Mouse (Mus musculus) embryonic facial prominence, embryonic 14.5 days (tissue): ENCODE measurements around the gene Inca1. TPM values are rescaled to one million over a fixed set of nuclear protein-coding genes. Genes with fewer than 3 reads are reported as not detected.
A peak's percentile ranks its signal among the peaks of the same experiment; 100 is the strongest.

Experiments used
- ATAC-seq: fragments of 200-750 bp; cut with Nextera tagmentation; 2 replicates; pipeline ENCODE4 v1.8.0; 2017; ENCODE audit warnings: low read depth, moderate number of reproducible peaks, moderate TSS enrichment
- DNase-seq: peaks from one replicate; pipeline ENCODE4 v3.0.0-alpha.2; 2015; ENCODE audit warnings: low spot score
- H3K27ac ChIP-seq: fragments of 300-500 bp; sonication (generic); replicated peaks from 2 replicates; pipeline ENCODE4 v1.5.1; 2014; ENCODE audit warnings: low read depth, mild to moderate bottlenecking, low read length, moderate library complexity
- H3K27me3 ChIP-seq: fragments of 300-500 bp; sonication (generic); replicated peaks from 2 replicates; pipeline ENCODE4 v1.6.1; 2014; ENCODE audit warnings: low read length; ENCODE audit not compliant: control insufficient read depth, insufficient read depth
- H3K36me3 ChIP-seq: fragments of 300-500 bp; sonication (generic); 2 replicates; pipeline ENCODE4 v1.6.1; 2014; ENCODE audit warnings: low read length, mixed read lengths; ENCODE audit not compliant: control insufficient read depth, insufficient read depth
- H3K4me1 ChIP-seq: fragments of 300-500 bp; sonication (generic); 2 replicates; pipeline ENCODE4 v1.6.1; 2014; ENCODE audit warnings: antibody characterized with exemption, low read length; ENCODE audit not compliant: control insufficient read depth, insufficient read depth
- H3K4me2 ChIP-seq: fragments of 300-500 bp; sonication (generic); 2 replicates; pipeline ENCODE4 v1.6.1; 2014; ENCODE audit warnings: low read depth, mild to moderate bottlenecking, low read length, moderate library complexity, mixed read lengths
- H3K4me3 ChIP-seq: fragments of 300-500 bp; sonication (generic); 2 replicates; pipeline ENCODE4 v1.5.1; 2014; ENCODE audit warnings: low read depth, mild to moderate bottlenecking, low read length
- H3K9ac ChIP-seq: fragments of 300-500 bp; sonication (generic); 2 replicates; pipeline ENCODE4 v1.6.1; 2014; ENCODE audit warnings: low read depth, mild to moderate bottlenecking, low read length, moderate library complexity, mixed read lengths
- H3K9me3 ChIP-seq: fragments of 300-500 bp; sonication (generic); 2 replicates; pipeline ENCODE4 v1.6.1; 2016; ENCODE audit warnings: low read length; ENCODE audit not compliant: control insufficient read depth
- WGBS: fragments of 180-500 bp; shearing (Covaris S2); extraction: QIAGEN DNeasy Blood & Tissue Kit; methylation state at CpG from one replicate; pipeline ENCODE4 v1.1.7; 2014; 5-methylcytosine and 5-hydroxymethylcytosine counted together
- polyA plus RNA-seq: library from polyadenylated mRNA; unstranded; fragments of >200 nt; fragmentation: Nextera tagmentation; extraction: Ambion mirVana; gene quantifications from 2 replicates; pipeline ENCODE4 v1.2.1, GENCODE M21; 2014

Inca1 gene
- polyA plus RNA-seq, 1 experiment from 2014 or later, result 1.1 TPM

GRCm38 (mm10) chr11:70681170-70681569, 18.8 kb downstream of the Inca1 start:
- Histone ChIP-seq H3K27me3 (no peaks in the 10 kb centered on the region), H3K36me3 (peaks cover 63% of the 10 kb centered on the region), H3K9ac (no peak overlapping the region), H3K4me2 (no peak overlapping the region), H3K4me1 (no peaks in the 10 kb centered on the region; the same call in 1 of the 2 replicates), H3K27ac (no peak overlapping the region), H3K9me3 (no peaks in the 10 kb centered on the region), H3K4me3 (no peak overlapping the region)
- no peak for ATAC-seq
- DNase-seq, result no peak
- 58% methylated on average over 12 of the region's 12 CpGs for WGBS

- Histone ChIP-seq H3K27ac (no peak overlapping the region), H3K27me3 (no peaks in the 10 kb centered on the region), H3K4me1 (no peaks in the 10 kb centered on the region; the same call in 1 of the 2 replicates), H3K9ac (no peak overlapping the region), H3K4me2 (no peak overlapping the region), H3K36me3 (peaks cover 72% of the 10 kb centered on the region), H3K9me3 (no peaks in the 10 kb centered on the region), H3K4me3 (no peak overlapping the region)
- no peak for ATAC-seq
- no peak for DNase-seq
- WGBS, result 94% methylated on average over 6 of the region's 8 CpGs
Measured at GRCm38 (mm10) chr11:70679894-70680293, 20.1 kb downstream of the Inca1 start.

- DNase-seq (no peak), ATAC-seq (no peak)
- 97% methylated on average over 8 of the region's 8 CpGs for WGBS
- Histone ChIP-seq H3K9ac (no peak overlapping the region), H3K4me3 (no peak overlapping the region), H3K9me3 (no peaks in the 10 kb centered on the region), H3K36me3 (peaks cover 74% of the 10 kb centered on the region), H3K27me3 (no peaks in the 10 kb centered on the region), H3K27ac (no peak overlapping the region), H3K4me2 (no peak overlapping the region), H3K4me1 (no peaks in the 10 kb centered on the region; the same call in 1 of the 2 replicates)
Measured at GRCm38 (mm10) chr11:70679361-70679760, 20.6 kb downstream of the Inca1 start.

GRCm38 (mm10) chr11:70678576-70678975, 21.4 kb downstream of the Inca1 start:
- Histone ChIP-seq H3K4me1 (no peaks in the 10 kb centered on the region; the same call in 1 of the 2 replicates), H3K27me3 (no peaks in the 10 kb centered on the region), H3K4me2 (no peak overlapping the region), H3K9me3 (no peaks in the 10 kb centered on the region), H3K9ac (no peak overlapping the region), H3K36me3 (peaks cover 74% of the 10 kb centered on the region), H3K4me3 (no peak overlapping the region), H3K27ac (no peak overlapping the region)
- DNase-seq (no peak), ATAC-seq (no peak)
- WGBS, result 48% methylated on average over 2 of the region's 2 CpGs

- Histone ChIP-seq H3K4me1 (no peaks in the 10 kb centered on the region; the same call in 1 of the 2 replicates), H3K36me3 (peaks cover 72% of the 10 kb centered on the region), H3K9me3 (no peaks in the 10 kb centered on the region), H3K9ac (no peak overlapping the region), H3K4me2 (no peak overlapping the region), H3K27ac (no peak overlapping the region), H3K27me3 (no peaks in the 10 kb centered on the region), H3K4me3 (no peak overlapping the region)
- DNase-seq (no peak), ATAC-seq (no peak)
- 83% methylated on average over 9 of the region's 9 CpGs for WGBS
Measured at GRCm38 (mm10) chr11:70678092-70678491, 21.9 kb downstream of the Inca1 start.

- Histone ChIP-seq H3K4me3 (no peak overlapping the region), H3K4me1 (0 out of 2 replicates have a peak, but pooled peaks cover 4% of the 10 kb centered on the region), H3K27me3 (no peaks in the 10 kb centered on the region), H3K27ac (no peak overlapping the region), H3K9ac (no peak overlapping the region), H3K4me2 (no peak overlapping the region), H3K9me3 (no peaks in the 10 kb centered on the region), H3K36me3 (peaks cover 46% of the 10 kb centered on the region)
- 70% methylated on average over 11 of the region's 11 CpGs for whole genome bisulfite sequencing
- no peak for ATAC-seq
- no peak for DNase-seq
Measured at GRCm38 (mm10) chr11:70674501-70674900, 25.5 kb downstream of the Inca1 start.

- Histone ChIP-seq H3K27ac (no peak overlapping the region), H3K4me3 (no peak overlapping the region), H3K27me3 (no peaks in the 10 kb centered on the region), H3K9ac (no peak overlapping the region), H3K9me3 (no peaks in the 10 kb centered on the region), H3K4me1 (0 out of 2 replicates have a peak, but pooled peaks cover 4% of the 10 kb centered on the region), H3K4me2 (no peak overlapping the region), H3K36me3 (peaks cover 42% of the 10 kb centered on the region)
- DNase-seq (no peak), ATAC-seq (no peak)
- 69% methylated on average over 6 of the region's 6 CpGs for WGBS
Measured at GRCm38 (mm10) chr11:70674014-70674413, 25.9 kb downstream of the Inca1 start.

- H3K36me3 ChIP-seq, result peaks cover 36% of the 10 kb centered on the region
- H3K27ac ChIP-seq, result no peak overlapping the region
- H3K9me3 ChIP-seq, result no peaks in the 10 kb centered on the region
- no peak for ATAC-seq
- peaks cover 10% of the 10 kb centered on the region for H3K4me1 ChIP-seq
- H3K4me2 ChIP-seq, result no peak overlapping the region
- no peak for DNase-seq
- H3K9ac ChIP-seq, result no peak overlapping the region
- WGBS, result 87% methylated on average over 16 of the region's 16 CpGs
- no peaks in the 10 kb centered on the region for H3K27me3 ChIP-seq
- H3K4me3 ChIP-seq, result no peak overlapping the region; the same call in 1 of the 2 replicates
Measured at GRCm38 (mm10) chr11:70671333-70672047, 28.5 kb downstream of the Inca1 start.

GRCm38 (mm10) chr11:70670483-70670882, 29.5 kb downstream of the Inca1 start:
- WGBS, result 43% methylated on average over 14 of the region's 14 CpGs
- Histone ChIP-seq H3K9ac (peak overlapping the region; percentile 74), H3K4me2 (peak overlapping the region; percentile 70), H3K27me3 (no peaks in the 10 kb centered on the region), H3K4me3 (peak overlapping the region; percentile 62), H3K4me1 (peaks cover 10% of the 10 kb centered on the region), H3K27ac (peak overlapping the region; percentile 96), H3K9me3 (no peaks in the 10 kb centered on the region), H3K36me3 (peaks cover 32% of the 10 kb centered on the region)
- no peak for DNase-seq
- no peak for ATAC-seq
